Mouse (Mus musculus) urinary bladder, postnatal 36 days (tissue): ENCODE data around the gene Zfp462.

Source experiments
- DNase-seq, 2 experiments: peaks; one replicate each; pipeline ENCODE4 v3.0.0; 2022; ENCODE audit warnings: low spot score in 2 of 2, mixed read lengths in 1 of 2

Gene Zfp462

DNA sequence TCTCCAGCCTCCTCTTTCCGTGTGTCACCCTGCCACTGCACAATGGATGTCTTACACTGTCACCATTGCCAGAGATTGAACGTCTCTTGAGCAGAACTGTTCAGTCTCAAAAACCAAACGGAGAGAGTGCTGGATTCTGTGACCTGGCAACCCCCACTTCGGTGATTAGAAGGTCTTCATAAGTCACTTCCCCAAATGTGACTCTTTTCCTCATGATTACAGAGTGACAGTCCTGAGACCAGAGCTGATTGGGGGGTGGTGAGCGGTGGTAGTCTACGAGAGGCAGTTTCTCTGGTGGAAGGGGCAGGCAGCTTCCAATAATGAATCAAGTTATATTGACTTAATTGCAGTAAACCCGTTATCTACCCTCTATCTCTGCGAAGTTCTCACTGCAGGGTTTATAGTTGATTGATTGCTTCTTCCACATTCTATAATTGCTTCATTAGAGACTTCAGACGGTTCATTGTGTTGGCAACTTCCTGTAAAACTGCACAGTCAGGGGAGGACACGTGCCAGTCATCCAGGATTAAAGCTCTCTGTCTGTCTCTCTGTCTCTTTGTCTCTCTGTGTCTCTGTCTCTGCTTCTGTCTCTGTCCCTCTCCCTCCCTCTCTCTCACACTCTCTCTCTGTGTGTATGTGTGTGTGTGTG, 173.1 kb downstream of the Zfp462 start:
- DNase-seq = no peak

DNA sequence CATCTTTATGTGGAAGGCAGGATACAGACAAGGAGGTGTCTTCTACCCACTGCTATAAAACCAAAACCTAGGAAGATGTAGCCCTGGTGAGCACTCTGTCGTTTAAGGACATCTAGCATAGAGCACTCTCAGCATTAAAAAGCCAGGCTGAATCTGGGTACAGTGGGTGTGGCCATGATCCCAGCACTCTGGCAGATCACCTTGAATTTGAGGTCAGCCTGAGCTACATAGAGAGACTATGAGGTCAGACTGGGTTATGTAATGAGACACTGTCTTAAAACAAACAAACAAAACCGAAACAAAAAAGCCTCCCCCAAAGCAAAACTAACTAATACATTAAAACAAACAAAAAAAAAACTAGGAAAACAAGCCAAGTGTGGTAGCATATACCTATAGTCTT, 176.3 kb downstream of the Zfp462 start:
- DNase-seq = no peak

DNA sequence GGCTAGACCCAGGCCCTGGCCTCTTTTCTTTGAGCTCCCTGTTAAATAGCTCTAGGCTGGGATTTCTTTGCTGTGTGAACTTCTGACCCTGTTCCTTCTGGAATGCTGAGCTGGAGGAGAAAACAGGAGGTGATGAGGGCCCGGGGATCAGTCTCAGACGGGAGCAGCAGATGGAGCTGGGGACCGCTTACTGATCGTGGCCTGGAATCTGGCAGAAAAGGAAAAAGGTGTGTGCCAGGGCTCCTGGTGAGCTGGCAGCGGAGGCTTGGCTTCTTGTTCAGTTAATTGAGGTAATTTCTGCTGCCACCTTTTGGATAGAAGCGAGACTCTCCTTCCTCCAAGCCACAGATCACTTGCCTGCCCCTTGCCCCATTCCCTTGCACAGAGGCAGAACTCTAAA, 177.1 kb downstream of the Zfp462 start:
- no peak for DNase-seq

DNA sequence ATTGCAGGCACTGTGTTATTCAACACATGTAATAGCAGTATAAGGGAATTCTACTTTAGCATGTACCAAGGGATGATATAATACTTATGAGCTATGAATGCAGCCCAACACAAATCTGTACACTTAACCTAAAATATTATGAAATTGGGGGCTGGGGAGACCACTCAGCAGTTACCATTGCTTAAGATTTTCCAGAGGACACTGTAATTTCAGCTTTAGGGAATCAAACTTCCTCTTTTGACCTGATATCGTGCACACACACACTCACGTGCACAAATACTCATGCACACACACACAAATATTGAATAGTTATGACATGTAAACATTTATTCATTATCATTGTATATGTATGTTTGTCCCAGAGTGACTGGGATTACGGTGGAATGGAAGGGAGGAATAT, 179.3 kb downstream of the Zfp462 start:
- DNase-seq = no peak

DNA sequence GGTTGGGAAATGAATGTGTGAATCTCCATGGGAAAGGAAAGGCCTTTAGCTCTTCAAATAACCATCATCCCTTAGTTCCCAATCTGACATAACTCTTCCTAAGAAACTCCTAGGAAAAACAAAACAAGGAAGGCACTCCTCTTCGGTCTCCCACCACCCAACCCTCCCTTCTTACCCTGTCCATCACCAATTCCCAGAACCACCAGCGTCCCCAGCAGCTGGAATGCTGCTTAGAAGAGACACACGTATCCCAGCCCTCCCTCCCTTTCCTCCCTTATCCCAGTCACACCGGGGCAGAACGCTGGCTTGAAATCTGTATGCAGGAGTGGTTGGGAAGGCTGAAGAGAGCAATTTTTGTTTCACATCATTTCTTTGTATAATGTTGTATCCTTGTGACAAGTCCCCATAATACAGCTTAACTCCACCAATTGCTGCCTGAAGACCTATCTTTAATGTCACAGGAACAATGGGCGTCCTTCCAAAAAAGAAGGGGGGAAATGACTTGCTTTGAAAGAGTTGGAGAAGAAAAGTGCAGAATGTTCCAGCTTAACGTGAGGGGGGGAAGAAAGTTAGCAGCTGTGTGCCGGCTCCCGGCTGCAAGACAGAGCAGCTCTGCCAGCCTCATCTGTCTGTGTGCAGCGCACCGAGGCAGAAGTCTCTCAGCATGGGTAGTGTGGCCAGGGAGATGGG, 180.3 kb downstream of the Zfp462 start:
- no peak for DNase-seq

DNA sequence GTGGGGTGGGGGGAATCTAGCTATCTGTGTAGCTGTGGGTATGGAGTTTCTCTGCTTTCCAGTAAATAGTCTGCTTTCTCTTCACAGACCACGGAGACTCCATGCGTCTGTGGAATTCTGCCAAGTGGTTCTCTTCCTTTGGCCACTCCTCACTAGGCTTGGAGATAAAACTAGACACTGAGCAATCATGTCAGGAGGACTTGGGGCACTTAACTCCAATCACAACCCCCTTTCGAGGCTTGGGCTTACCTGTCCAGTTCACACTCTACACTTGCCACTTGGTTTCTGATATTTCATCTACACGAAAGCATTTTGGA, 180.8 kb downstream of the Zfp462 start:
- DNase-seq = no peak

DNA sequence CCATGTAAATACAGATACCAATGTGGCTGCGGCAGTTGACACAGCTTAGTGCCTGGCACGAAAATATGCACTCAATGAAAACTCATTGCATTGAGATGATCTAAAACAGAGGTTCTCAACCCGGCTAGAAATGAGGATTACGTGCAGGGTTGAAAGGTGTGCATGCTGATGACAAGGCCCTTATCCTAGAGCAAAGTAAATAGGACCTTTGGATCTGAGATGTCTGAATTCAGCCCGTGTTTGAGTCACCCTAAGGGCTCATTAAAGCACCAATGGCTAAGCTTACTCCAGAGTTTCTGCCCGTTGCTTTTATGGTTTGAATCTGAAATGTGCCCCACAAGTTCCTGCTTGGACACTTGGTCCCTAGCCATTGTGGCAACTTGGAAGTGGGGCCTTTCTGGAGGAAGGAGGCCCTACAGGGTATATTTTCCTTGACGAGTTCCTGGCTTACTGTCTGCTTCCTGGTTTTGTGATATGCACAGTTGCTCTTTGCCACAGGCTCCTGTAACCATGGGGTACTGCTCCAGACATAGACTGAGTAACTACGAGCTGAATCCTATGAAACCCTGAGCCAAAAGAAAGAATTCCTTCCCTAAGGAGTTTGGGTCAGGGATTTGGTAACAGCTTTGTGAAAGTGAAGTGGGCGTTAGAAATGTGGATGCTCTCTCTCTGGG, 182.5 kb downstream of the Zfp462 start:
- DNase-seq = no peak

DNA sequence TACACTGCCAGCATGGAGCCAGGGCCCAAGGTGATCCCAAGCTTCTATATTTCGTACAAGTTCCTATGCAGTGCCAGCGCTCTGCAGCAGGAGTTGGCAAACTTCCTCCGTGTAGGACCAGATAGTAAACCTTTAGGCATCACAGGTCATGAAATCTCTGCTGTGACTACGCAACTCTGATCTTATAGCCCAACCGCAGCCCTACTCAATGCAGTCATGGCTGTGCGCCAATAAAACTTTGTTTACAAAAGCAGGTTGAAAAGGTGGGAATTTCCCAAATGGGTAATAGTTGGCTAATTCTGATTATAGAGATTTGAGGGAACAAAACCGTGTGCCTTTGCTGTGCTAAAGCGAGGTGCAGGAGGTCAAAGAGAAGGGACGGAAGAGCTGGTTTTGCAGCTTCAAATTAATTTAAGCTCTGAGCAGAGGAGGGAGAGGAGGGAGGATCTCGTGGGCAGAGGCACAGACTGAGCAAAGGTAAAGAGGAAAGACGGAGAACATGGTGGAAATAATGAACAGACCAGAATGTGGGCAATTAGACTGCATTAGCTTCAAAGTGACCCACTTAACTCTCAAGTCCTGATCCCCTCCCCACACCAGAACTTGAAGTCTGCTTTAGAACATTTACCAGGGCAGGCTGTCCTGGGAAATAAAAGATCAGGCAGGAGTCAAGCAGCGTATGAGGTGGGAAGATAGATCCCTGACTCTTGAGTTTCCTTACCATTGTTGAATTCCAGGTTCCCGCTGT, 183.4 kb downstream of the Zfp462 start:
- no peak for DNase-seq
